Mouse (Mus musculus): ENCODE data around the gene Caprin2.

GRCm38 (mm10) chr6:148831728-148832121 lies 64.3 kb downstream of the Caprin2 start:
- TF ChIP-seq CTCF (IDR thresholded peaks at IDR 0.05; ENCODE audit: borderline replicate concordance, control insufficient read depth, extremely low read depth, insufficient read depth, low read length, poor library complexity) (no peak), POLR2A (IDR thresholded peaks at IDR 0.05; ENCODE audit: control insufficient read depth, extremely low read depth, insufficient read depth, low read length, poor library complexity) (no peak)

Data from thymus, adult 2 months (tissue).